Mouse (Mus musculus): Measurements from ENCODE around the gene Ttll11.

Ttll11 gene

GRCm38 (mm10) chr2:35965883-35966513 is 13.7 kb downstream of the Ttll11 start:
- DNase-seq (ENCODE audit: low spot score): no peak

DNA sequence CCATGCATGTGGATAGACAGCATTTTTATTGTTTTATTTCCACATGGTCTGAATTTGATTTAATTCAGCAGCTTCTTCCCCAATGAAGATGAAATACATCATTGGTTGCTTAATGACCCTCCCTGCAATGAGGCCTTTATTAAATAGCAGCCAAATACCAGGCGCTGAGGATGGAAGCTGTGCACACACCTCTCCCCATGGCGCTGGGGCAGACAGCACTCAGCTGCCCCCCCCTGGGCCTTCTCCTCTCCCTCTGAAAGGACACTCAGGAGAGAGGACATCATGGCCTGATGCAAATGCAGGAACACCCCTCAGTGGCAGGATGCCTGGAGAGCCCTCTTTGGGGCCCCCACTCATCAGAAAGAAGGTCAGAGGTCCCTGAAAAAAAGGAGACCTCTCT is 16.4 kb downstream of the Ttll11 start:
- no peak for DNase-seq (ENCODE audit: low spot score)

DNA sequence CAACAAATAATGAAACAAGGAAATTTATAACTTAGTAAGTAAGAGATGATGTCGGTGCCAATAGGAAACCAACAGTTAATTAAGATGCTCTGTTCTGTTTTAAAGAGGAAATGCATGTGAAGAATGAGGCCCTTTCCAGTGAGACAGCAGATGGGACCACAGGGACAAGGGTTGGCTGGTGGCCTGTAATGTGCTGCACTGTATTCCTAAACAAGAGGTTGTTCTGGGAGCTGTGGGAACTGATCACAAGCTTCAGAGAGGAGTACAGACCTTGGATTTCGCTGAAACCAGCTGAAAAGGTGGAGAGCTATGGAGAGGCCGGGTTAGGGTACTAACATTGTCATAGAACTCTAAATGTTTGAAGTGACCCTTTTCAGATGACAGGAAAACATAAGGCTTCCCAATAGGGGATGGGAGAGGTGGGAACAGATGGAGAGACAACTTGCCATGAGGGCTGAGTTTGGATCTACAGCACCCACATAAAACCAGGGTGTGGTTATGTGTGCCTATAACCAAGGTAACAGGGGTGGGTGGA is 18.1 kb downstream of the Ttll11 start:
- DNase-seq (ENCODE audit: low spot score): no peak

GRCm38 (mm10) chr2:35957471-35958140 is 22.1 kb downstream of the Ttll11 start:
- no peak for DNase-seq (ENCODE audit: low spot score)

GRCm38 (mm10) chr2:35955211-35955610 is 24.5 kb downstream of the Ttll11 start:
- no peak for DNase-seq (ENCODE audit: low spot score)

DNA sequence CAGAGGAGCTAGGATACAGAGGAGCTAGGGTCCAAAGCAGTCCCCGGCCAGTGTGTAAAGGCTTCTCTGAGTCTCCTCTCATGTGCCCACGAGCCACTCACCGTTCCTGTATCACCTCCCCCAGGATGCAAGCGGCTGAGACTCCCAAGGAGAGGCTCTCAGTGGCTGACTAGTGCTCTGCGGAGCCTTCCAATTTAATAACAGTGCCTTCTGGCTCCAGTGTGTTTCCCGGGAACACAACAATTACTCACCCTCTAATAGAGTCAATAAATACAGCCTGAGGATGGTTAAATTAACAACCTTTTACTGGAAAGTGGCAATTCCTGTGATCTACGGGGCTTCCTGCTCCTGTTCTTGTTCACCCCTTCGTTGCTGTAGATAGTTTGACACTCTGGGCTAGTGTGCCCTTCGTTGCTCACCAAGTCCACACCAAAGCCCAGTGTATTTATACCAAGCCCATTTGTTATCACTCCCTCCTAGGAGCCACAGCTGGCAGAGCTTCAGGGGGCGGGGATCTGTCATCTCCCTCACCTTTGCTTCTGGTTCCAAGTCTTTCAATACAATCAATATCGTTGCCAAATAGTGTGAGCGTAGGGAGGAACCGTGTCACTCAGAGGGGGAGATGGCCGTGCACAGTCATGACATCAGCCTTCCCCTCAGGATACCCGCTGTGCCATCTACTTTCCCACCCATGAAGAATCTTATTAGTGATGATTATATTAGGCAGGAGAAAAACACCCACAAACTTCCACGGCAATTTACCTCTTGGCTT is 27.3 kb downstream of the Ttll11 start:
- DNase-seq (ENCODE audit: low spot score): no peak

DNA sequence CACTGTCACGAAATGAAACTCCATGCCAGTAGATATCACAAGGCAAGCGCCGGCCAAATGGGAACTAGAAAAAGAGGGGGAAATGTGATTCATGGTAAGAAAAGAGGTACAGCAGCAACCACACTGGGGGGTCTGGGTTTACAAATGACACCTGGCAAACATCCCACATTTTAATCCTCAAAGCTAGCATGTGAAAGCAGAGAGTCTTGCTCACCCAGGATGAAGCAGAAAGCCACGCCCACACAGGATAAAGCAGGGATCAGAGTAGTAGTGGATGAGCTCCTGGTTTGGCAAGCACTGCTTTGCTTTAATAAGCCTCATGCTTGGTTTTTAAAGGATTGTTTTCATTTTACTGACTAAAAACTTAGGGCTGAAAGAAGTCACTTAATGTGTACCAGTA is 34.8 kb downstream of the Ttll11 start:
- no peak for DNase-seq (ENCODE audit: low spot score)

GRCm38 (mm10) chr2:35942960-35943359 is 36.8 kb downstream of the Ttll11 start:
- no peak for DNase-seq (ENCODE audit: low spot score)

GRCm38 (mm10) chr2:35935045-35935444 is 44.7 kb downstream of the Ttll11 start:
- DNase-seq (ENCODE audit: low spot score): no peak

- no peak for DNase-seq (ENCODE audit: low spot score)
These were observed 46.6 kb downstream of the Ttll11 start for GRCm38 (mm10) chr2:35933116-35933515.

- DNase-seq (ENCODE audit: low spot score): no peak
These were observed 48.1 kb downstream of the Ttll11 start for GRCm38 (mm10) chr2:35931619-35932018.

GRCm38 (mm10) chr2:35930498-35931149 is 49.1 kb downstream of the Ttll11 start:
- DNase-seq (ENCODE audit: low spot score): peak; percentile 60

DNA sequence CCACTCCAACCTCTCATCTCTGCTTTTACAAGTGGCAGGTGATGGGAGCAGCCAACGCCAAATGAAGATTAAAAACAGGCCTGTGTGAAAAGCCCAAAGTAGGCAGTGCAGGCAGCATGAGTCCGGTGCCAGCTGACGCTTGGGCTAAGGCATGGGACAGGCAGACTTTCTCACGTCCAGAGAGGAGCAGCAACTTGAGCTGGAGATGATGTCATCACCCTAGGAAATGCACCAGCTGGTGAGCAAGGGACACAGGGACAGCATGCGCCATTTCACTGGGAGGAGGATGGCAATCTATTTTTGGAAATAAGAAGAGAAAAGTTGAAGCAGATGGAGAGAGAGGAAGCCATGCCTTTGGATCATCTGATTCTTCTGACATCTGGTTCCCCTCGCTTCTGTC is 51.6 kb downstream of the Ttll11 start:
- DNase-seq (ENCODE audit: low spot score): peak; percentile 4

- DNase-seq (ENCODE audit: low spot score): no peak
These were observed 54.8 kb downstream of the Ttll11 start for GRCm38 (mm10) chr2:35924947-35925346.

GRCm38 (mm10) chr2:35922956-35923355 is 56.8 kb downstream of the Ttll11 start:
- no peak for DNase-seq (ENCODE audit: low spot score)

- no peak for DNase-seq (ENCODE audit: low spot score)
These were observed 67.6 kb downstream of the Ttll11 start for GRCm38 (mm10) chr2:35912090-35912489.

- DNase-seq (ENCODE audit: low spot score): no peak
These were observed 68.0 kb downstream of the Ttll11 start for GRCm38 (mm10) chr2:35911675-35912074.

DNA sequence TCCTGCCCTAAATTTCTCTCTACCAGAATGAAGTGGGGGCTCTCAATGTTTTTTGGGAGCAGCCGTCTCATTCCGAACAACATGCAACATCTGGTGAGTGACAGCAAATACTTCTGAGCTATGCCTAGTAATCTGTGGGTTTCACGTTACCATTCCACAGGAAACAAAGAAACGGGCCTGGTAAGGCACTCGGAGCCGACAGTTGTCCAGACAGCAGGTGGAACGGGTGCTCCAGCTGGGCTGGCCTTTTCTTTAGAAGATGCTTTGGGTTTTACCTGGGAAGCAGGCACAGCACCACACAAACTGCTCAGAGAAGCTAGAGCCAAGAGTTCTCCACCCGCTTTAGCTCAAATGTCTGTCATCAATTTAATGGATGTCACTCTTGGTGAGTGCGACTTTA is 69.0 kb downstream of the Ttll11 start:
- no peak for DNase-seq (ENCODE audit: low spot score)

- DNase-seq (ENCODE audit: low spot score): no peak
These were observed 70.4 kb downstream of the Ttll11 start for GRCm38 (mm10) chr2:35909353-35909752.

DNA sequence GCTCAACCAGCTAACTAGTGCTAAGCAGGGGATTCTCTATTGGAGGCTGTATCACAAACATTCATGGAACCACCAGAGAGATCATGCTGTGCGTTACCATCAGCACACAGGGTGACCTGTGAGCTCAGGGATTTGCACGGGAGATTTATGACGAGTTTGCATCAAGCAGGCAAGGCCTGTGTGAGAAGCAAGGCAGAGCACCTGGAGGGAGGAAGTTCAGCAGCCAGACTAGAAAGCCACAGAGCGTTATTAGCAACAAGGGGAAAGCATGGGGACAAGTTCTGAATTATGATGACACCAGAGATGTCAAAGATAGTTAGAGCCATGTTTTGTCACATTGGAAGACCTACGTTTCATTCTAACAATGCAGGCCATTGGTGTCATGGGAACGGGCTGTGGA is 72.1 kb downstream of the Ttll11 start:
- DNase-seq (ENCODE audit: low spot score): no peak

GRCm38 (mm10) chr2:35906174-35906798 is 73.4 kb downstream of the Ttll11 start:
- peak; percentile 82 for DNase-seq (ENCODE audit: low spot score)

DNA sequence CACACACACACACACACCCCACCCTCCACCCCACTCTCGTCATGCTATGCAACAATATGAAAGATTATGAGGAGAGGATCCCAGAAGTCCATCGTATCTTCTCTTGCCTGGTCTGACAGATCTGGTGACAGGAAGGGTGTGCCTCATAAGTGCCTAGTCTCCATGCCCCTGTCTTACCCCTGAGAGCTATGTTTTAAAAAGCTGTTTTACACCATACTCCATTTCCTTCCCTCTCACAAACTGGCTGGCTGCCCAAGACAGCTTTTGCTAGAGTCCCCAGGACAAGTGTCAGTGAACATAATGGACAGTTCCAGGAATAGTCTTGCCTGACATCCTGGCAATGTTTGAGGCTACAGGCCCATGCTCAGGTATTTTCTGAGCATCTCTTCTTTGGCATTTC is 78.9 kb downstream of the Ttll11 start:
- DNase-seq (ENCODE audit: low spot score): peak; percentile 26
